Mouse (Mus musculus) embryonic facial prominence, embryonic 15.5 days (tissue): ENCODE data around the gene Wnt3. TPM values are rescaled to one million over a fixed set of nuclear protein-coding genes. Genes with fewer than 3 reads are reported as not detected.

Source experiments
- ATAC-seq: fragments of 200-750 bp; cut with Nextera tagmentation; 2 replicates; pipeline ENCODE4 v1.8.0; 2017; ENCODE audit warnings: low read depth, moderate TSS enrichment; ENCODE audit not compliant: insufficient number of reproducible peaks, low FRiP score, low TSS enrichment
- H3K27ac ChIP-seq: fragments of 300-500 bp; sonication (generic); replicated peaks from 2 replicates; pipeline ENCODE4 v1.5.1; 2015; ENCODE audit warnings: mild to moderate bottlenecking, inconsistent platforms
- H3K27me3 ChIP-seq: fragments of 300-500 bp; sonication (generic); 2 replicates; pipeline ENCODE4 v1.6.1; 2015; ENCODE audit warnings: inconsistent platforms
- H3K36me3 ChIP-seq: fragments of 300-500 bp; sonication (generic); 2 replicates; pipeline ENCODE4 v1.6.1; 2015; ENCODE audit warnings: mild to moderate bottlenecking, inconsistent platforms
- H3K4me1 ChIP-seq: fragments of 300-500 bp; sonication (generic); 2 replicates; pipeline ENCODE4 v1.6.1; 2015; ENCODE audit warnings: inconsistent platforms
- H3K4me2 ChIP-seq: fragments of 300-500 bp; sonication (generic); replicated peaks from 2 replicates; pipeline ENCODE4 v1.6.1; 2015; ENCODE audit warnings: mild to moderate bottlenecking, inconsistent platforms
- H3K4me3 ChIP-seq: fragments of 300-500 bp; sonication (generic); replicated peaks from 2 replicates; pipeline ENCODE4 v1.5.1; 2015; ENCODE audit warnings: mild to moderate bottlenecking, inconsistent platforms
- H3K9ac ChIP-seq: fragments of 300-500 bp; sonication (generic); 2 replicates; pipeline ENCODE4 v1.6.1; 2015; ENCODE audit warnings: inconsistent platforms
- H3K9me3 ChIP-seq: fragments of 300-500 bp; sonication (generic); replicated peaks from 2 replicates; pipeline ENCODE4 v1.6.1; 2016; ENCODE audit warnings: inconsistent platforms
- WGBS: fragments of 180-500 bp; shearing (Covaris S2); methylation state at CpG from one replicate; pipeline ENCODE4 v1.1.7; 2015; 5-methylcytosine and 5-hydroxymethylcytosine counted together
- polyA plus RNA-seq: library from polyadenylated mRNA; unstranded; fragments of >200 nt; fragmentation: Nextera tagmentation; extraction: Ambion mirVana; gene quantifications from 2 replicates; pipeline ENCODE4 v1.2.1, GENCODE M21; 2015

Gene Wnt3
- polyA plus RNA-seq, 1 experiment from 2014 or later: 8.8 TPM

DNA sequence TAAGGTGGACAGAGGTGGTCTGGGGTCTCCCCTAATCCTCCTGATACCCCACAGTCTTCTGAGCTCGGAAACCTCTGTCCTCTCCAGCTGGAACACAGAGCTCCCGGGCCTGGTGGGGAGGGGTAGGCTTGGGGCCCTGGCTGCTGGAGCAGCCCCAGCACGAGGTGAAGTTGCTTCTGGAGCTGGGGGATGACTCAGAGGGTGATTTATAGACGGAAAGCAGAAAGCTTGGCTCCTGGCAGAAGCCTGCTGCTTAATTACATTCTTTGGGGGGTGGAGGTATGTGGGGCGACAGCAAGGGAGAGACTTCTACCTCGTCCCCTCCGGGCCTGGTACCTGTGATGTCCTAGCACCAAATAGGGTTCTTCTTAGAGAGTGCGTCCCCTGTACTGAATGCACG lies 6.2 kb downstream of the Wnt3 start:
- Histone ChIP-seq H3K36me3 (no peaks in the 10 kb centered on the region), H3K4me1 (no peaks in the 10 kb centered on the region), H3K27ac (no peak overlapping the region), H3K4me3 (no peak overlapping the region), H3K9ac (no peak overlapping the region), H3K9me3 (no peaks in the 10 kb centered on the region), H3K4me2 (no peak overlapping the region), H3K27me3 (peaks cover 28% of the 10 kb centered on the region)
- ATAC-seq: no peak
- WGBS: 54% methylated on average over 9 of the region's 9 CpGs

DNA sequence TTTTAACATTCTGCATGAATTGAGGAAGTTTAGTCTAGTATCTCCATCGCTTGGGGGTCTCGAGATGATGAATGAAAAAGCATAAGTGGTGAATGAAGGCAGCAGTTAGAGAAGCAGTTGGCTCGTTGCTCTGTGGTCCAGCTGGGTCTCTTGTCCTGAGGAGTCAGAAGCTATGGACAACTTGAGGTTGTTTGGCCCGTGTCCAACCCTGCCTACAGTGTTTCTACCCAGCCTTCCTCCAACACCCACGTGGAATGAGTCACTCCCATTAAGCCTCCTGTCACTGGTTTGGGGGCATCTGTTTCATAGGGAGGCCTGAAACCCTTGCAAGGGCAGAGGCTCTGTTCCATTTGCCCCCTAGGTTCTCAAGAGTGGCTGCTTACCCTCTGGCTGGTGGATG lies 16.0 kb downstream of the Wnt3 start:
- no peak overlapping the region for H3K9ac ChIP-seq
- no peaks in the 10 kb centered on the region for H3K4me1 ChIP-seq
- H3K27me3 ChIP-seq: peaks cover 21% of the 10 kb centered on the region
- H3K27ac ChIP-seq: no peak overlapping the region
- H3K4me2 ChIP-seq: no peak overlapping the region
- ATAC-seq: no peak
- no peaks in the 10 kb centered on the region for H3K9me3 ChIP-seq
- no peak overlapping the region for H3K4me3 ChIP-seq
- H3K36me3 ChIP-seq: no peaks in the 10 kb centered on the region
- 70% methylated on average over 5 of the region's 5 CpGs for WGBS

DNA sequence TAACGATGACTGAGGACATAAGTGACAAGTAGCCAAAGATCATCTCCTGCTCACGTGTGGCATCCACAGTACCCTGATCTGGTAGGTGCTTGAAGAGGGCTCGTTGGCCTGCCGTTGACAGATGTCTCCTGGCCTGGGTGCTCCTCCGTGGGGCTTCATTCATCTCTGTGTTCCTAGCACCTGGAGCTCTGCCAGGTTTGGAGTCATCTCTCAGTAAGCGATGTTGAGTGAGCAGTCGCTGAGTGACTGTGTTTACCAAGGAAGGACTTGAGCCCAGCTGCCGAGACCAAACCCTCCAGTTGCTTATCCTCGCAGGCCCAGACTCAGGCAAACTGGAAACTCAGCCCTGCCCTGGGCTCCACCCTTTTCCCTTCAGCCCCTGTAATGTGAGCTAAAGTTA lies 27.2 kb downstream of the Wnt3 start:
- no peak overlapping the region for H3K4me3 ChIP-seq
- peak; percentile 29; the same call in 1 of the 2 replicates for ATAC-seq
- 0 out of 2 replicates have a peak overlapping the region, but pooled peaks have one; percentile 17 for H3K27ac ChIP-seq
- H3K4me1 ChIP-seq: no peaks in the 10 kb centered on the region
- no peak overlapping the region for H3K4me2 ChIP-seq
- H3K9me3 ChIP-seq: no peaks in the 10 kb centered on the region
- peaks cover 22% of the 10 kb centered on the region for H3K27me3 ChIP-seq
- no peaks in the 10 kb centered on the region for H3K36me3 ChIP-seq
- WGBS: 53% methylated on average over 9 of the region's 9 CpGs
- H3K9ac ChIP-seq: no peak overlapping the region

DNA sequence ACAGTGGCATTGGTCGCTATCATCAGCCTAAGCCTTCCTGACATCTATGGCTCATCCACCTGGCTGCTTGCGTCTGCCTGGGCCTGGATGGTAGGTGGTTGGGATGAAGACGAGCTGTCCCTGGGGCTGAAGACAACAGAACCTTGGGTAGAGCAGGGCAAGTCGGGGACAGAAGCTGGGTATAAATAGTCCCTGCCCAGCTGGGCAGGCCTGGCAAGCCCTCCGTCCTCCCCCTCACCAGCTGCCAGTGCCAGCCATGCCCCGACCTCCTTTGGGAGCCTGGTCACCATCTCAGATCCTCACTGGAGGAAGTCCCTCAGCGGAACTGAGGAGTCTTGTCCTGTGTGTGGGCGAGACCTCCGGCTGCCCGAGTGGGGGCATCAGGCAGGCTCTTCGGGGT lies 30.2 kb downstream of the Wnt3 start:
- Histone ChIP-seq H3K9me3 (no peaks in the 10 kb centered on the region), H3K27ac (no peak overlapping the region), H3K9ac (no peak overlapping the region), H3K4me1 (peaks cover 4% of the 10 kb centered on the region), H3K36me3 (no peaks in the 10 kb centered on the region), H3K4me3 (no peak overlapping the region), H3K4me2 (no peak overlapping the region), H3K27me3 (peaks cover 33% of the 10 kb centered on the region)
- WGBS: 83% methylated on average over 11 of the region's 11 CpGs
- ATAC-seq: no peak

DNA sequence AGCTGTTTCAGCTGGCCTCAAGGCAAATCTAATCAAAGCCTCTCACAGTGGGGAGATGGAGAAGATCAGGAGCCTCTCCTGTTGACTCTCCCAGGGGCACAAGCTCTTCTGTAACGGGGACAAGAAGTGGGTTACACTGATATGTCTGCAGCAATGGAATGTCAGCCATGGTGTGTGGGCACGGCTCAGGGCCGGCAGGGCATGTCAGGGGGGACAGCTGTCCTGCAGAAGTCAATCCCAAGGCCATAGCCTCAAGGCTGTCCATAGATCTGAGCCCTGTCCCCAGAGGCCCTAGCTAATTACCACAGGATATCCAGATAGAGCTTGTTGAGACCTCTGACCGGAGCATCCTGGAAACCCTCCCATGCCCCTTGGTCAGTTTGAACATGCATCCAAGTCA lies 30.9 kb downstream of the Wnt3 start:
- WGBS: 55% methylated on average over 4 of the region's 4 CpGs
- ATAC-seq: no peak
- Histone ChIP-seq H3K4me2 (no peak overlapping the region), H3K36me3 (no peaks in the 10 kb centered on the region), H3K27ac (no peak overlapping the region), H3K4me1 (peaks cover 11% of the 10 kb centered on the region), H3K27me3 (peaks cover 40% of the 10 kb centered on the region), H3K9me3 (no peaks in the 10 kb centered on the region), H3K9ac (no peak overlapping the region), H3K4me3 (no peak overlapping the region)

DNA sequence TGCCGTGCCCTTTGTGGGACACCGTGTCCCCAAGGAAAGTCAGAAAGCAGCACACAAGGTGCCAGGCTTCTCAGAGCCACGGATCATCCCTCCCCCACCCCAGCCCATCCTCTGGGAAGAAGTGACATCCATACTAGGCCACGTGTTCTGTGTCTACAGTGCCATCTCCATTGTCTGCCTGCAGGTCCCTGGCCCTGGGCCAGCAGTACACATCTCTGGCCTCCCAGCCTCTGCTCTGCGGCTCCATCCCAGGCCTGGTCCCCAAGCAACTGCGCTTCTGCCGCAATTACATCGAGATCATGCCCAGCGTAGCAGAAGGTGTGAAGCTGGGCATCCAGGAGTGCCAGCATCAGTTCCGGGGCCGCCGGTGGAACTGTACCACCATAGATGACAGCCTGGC lies 34.0 kb downstream of the Wnt3 start:
- H3K4me3 ChIP-seq: no peak overlapping the region
- H3K9ac ChIP-seq: no peak overlapping the region
- no peak for ATAC-seq
- peaks cover 22% of the 10 kb centered on the region for H3K4me1 ChIP-seq
- WGBS: 46% methylated on average over 12 of the region's 12 CpGs
- no peak overlapping the region for H3K27ac ChIP-seq
- H3K27me3 ChIP-seq: peaks cover 72% of the 10 kb centered on the region
- no peaks in the 10 kb centered on the region for H3K9me3 ChIP-seq
- no peak overlapping the region for H3K4me2 ChIP-seq
- H3K36me3 ChIP-seq: no peaks in the 10 kb centered on the region

DNA sequence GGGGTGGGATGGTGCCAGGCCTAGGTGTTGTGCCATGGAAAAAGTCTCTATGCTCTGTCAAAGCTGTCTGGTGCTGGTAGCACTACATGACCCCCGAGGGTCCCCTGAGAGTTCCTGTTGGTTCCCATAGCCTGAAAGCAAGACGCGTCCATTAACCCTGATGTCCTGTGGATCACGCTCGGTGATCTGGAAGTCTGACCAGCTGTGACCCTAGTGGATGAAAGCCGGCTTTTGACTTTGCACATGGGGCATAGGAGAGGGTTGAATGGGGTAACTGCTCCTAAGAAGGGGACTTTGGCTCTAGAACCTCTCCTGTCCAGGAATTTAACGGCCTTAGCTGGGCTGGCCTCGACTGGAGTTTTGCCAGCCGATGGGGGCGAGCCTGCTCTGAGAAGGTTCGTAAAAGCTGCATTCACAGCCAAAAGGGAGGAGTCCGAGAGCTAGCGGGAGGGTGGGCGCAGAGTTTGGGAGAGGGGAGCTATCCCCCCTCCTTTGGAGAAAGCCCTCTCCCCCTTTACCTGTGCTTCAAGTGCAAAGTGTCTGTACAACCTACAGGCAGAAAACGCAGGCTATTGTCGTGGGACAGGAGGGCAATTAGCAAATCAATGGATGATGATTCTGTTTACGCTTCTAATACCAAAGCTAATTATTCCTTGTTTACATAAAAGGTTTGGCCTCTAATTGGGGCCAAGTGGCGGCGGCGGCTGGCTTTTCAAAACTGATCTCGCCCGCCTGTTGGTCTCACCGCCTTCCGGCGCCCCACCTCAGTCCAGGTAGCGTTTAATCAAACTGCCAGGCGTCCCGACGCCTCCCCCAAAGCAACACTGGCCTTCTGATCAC lies 35.0 kb downstream of the Wnt3 start:
- H3K36me3 ChIP-seq: no peaks in the 10 kb centered on the region
- H3K4me2 ChIP-seq: peak overlapping the region; percentile 98
- peaks cover 82% of the 10 kb centered on the region for H3K27me3 ChIP-seq
- WGBS: 10% methylated on average over 29 of the region's 29 CpGs
- ATAC-seq: no peak
- H3K27ac ChIP-seq: no peak overlapping the region
- no peaks in the 10 kb centered on the region for H3K9me3 ChIP-seq
- H3K9ac ChIP-seq: no peak overlapping the region
- H3K4me3 ChIP-seq: peak overlapping the region; percentile 52
- peaks cover 22% of the 10 kb centered on the region for H3K4me1 ChIP-seq

DNA sequence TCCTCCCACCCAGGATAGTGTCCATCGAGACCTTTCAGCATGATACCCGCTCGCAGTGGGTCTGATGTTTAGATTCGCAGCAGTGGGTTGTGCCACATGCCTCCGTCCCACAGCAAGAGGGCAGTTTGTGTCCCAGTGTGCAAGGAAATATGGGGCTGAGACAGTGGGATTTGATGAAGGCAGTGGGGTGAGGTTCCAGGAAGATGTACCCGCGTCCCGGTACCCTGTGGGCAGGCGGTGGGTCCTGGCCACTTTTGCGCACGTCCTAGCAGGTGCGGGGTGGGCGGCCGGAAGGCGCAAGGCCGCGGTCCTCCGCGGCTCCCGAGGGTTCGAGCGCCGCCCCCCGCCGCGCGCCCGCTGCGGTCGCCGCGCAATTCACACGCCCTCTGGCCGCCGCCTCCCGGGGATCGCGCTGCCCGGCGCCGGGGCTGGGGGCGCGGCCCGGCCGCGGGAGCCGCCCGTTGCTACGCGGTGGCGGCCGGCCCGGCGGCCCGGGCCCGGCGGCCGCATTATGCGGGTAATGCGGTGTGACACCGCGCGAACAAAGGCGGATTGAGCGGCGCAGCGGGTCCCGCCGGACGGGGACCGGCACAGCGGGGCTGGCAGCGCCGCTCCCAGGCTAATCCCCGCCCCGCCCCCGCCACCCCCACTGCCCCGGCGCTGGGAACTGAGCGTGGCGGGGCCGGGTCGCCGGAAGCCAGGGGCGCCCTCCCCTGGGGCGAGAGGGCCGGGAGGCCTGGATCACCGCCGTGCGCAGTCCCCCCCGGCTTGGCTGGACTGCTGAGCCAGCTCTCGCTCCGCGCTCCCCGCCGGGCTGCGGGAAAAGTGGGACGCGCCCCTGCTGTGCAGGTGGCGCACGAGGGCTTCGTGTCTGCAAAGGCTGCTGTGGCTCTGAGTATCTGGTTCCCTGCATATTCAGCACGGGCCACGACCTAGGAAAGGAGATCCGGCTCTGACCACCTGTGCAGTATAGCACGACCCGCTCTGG lies 36.0 kb downstream of the Wnt3 start:
- no peak; the same call in 1 of the 2 replicates for ATAC-seq
- H3K4me2 ChIP-seq: peak overlapping the region; percentile 98
- WGBS: 1% methylated on average over 107 of the region's 107 CpGs
- H3K4me3 ChIP-seq: peak overlapping the region; percentile 52
- H3K9ac ChIP-seq: peak overlapping the region; percentile 21
- H3K27ac ChIP-seq: no peak overlapping the region
- peaks cover 84% of the 10 kb centered on the region for H3K27me3 ChIP-seq
- H3K4me1 ChIP-seq: peaks cover 22% of the 10 kb centered on the region
- no peaks in the 10 kb centered on the region for H3K36me3 ChIP-seq
- H3K9me3 ChIP-seq: no peaks in the 10 kb centered on the region

DNA sequence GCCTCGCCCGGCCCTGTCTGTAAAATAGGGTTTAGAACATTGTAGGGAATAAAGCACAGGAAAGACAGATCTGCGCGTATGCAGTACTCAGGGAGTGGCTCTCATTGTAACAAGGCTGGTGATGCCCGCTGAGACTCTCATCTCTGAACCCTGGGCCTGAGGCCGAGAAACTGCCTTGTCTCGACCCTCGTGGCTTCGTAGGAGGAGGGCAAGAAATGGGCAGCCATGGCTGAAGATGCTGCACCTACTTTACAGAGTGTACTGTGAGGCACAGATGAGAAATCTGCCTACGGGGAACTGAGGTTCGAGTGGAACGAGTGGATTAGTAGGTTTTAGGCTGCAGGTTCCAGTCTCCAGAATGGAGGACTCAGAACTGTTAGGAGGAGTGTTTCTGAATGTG lies 36.7 kb downstream of the Wnt3 start:
- Histone ChIP-seq H3K9ac (no peak overlapping the region), H3K4me3 (peak overlapping the region; percentile 52), H3K36me3 (no peaks in the 10 kb centered on the region), H3K4me2 (peak overlapping the region; percentile 98), H3K9me3 (no peaks in the 10 kb centered on the region), H3K4me1 (peaks cover 22% of the 10 kb centered on the region), H3K27me3 (peaks cover 82% of the 10 kb centered on the region), H3K27ac (no peak overlapping the region)
- WGBS: 16% methylated on average over 12 of the region's 12 CpGs
- no peak for ATAC-seq

DNA sequence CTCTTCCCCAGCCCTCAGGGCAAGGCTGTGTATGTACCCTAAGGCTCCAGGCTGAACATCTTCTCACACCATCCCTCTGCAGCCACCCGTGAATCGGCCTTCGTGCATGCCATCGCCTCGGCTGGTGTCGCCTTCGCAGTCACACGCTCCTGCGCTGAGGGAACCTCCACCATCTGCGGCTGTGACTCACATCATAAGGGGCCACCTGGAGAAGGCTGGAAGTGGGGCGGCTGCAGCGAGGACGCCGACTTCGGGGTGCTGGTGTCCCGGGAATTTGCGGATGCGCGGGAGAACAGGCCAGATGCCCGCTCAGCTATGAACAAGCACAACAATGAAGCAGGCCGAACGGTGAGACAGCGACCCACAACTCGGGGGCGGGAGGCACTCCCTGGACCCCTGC lies 37.3 kb downstream of the Wnt3 start:
- no peaks in the 10 kb centered on the region for H3K36me3 ChIP-seq
- 50% methylated on average over 25 of the region's 25 CpGs for WGBS
- ATAC-seq: no peak

DNA sequence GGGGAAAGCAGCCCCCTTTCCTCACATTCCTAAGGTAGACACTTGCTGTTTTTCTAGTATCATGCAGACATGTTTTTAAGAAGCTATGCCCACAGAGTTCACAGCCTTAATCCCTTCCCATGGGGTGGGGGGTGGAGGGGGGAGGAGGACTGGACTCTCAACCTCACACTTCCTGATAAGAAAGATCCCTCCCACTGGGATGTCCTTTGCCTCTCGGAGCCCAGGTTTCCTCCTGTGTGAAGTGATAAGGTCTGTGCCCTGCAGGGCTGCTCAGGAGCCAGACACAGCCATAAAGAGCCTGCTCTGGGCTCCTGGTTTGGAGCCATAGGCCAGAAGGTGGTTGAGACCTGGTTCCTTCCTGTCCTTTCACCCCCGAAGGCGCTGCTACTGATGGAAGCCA lies 40.9 kb downstream of the Wnt3 start:
- ATAC-seq: no peak
- WGBS: 57% methylated on average over 3 of the region's 3 CpGs
- peaks cover 44% of the 10 kb centered on the region for H3K27me3 ChIP-seq

More for the DNA sequence above, 37.3 kb downstream of the Wnt3 start:
- Histone ChIP-seq H3K9ac (no peak overlapping the region), H3K9me3 (no peaks in the 10 kb centered on the region), H3K27me3 (peaks cover 76% of the 10 kb centered on the region), H3K4me1 (peaks cover 22% of the 10 kb centered on the region), H3K4me3 (no peak overlapping the region), H3K27ac (no peak overlapping the region), H3K4me2 (no peak overlapping the region)

More for the DNA sequence above, 40.9 kb downstream of the Wnt3 start:
- no peak overlapping the region for H3K27ac ChIP-seq
- H3K9me3 ChIP-seq: no peaks in the 10 kb centered on the region
- H3K4me3 ChIP-seq: no peak overlapping the region
- no peak overlapping the region for H3K9ac ChIP-seq
- H3K36me3 ChIP-seq: no peaks in the 10 kb centered on the region
- no peak overlapping the region for H3K4me2 ChIP-seq
- peaks cover 12% of the 10 kb centered on the region for H3K4me1 ChIP-seq
